Mouse (Mus musculus) naive thymus-derived CD4-positive, alpha-beta T cell, adult 2 months (primary cell): ENCODE measurements around the gene Clec11a.
A peak's percentile ranks its signal among the peaks of the same experiment; 100 is the strongest.
"Not testable (repeated sequence)": the region's sequence is repeated elsewhere in the genome, so short reads cannot be mapped to it uniquely, and the experiment has no call there.

ENCODE experiments used
- DNase-seq: peaks from one replicate; pipeline ENCODE4 v3.0.0-alpha.2; 2011; ENCODE audit warnings: low read depth

Clec11a gene

GRCm38 (mm10) chr7:44322290-44322689 lies 15.6 kb upstream of the Clec11a start:
- DNase-seq = no peak

- no peak for DNase-seq
These were observed 14.2 kb upstream of the Clec11a start for GRCm38 (mm10) chr7:44320886-44321285.

- peak; percentile 41 for DNase-seq
These were observed 11.2 kb upstream of the Clec11a start for GRCm38 (mm10) chr7:44317913-44318312.

- DNase-seq = no peak
These were observed 5.8 kb upstream of the Clec11a start for GRCm38 (mm10) chr7:44312484-44312883.

GRCm38 (mm10) chr7:44311713-44312304 lies 5.1 kb upstream of the Clec11a start:
- no peak for DNase-seq

GRCm38 (mm10) chr7:44310878-44311712 lies 4.4 kb upstream of the Clec11a start:
- DNase-seq = peak; percentile 28

GRCm38 (mm10) chr7:44310285-44310877 lies 3.7 kb upstream of the Clec11a start:
- DNase-seq = peak; percentile 28

GRCm38 (mm10) chr7:44309475-44310284 lies 3.0 kb upstream of the Clec11a start, which contains the start of gene Shank1:
Shank1 (plus strand) TSS chr7:44310253.
- peak; percentile 13 for DNase-seq

GRCm38 (mm10) chr7:44307261-44308020 lies 739 bp upstream of the Clec11a start:
- peak; percentile 10 for DNase-seq

- no peak for DNase-seq
These were observed 1.0 kb downstream of the Clec11a start for GRCm38 (mm10) chr7:44305686-44306085.

GRCm38 (mm10) chr7:44304775-44305641 lies 1.7 kb downstream of the Clec11a start:
- peak; percentile 98 for DNase-seq

GRCm38 (mm10) chr7:44304463-44304774 lies 2.3 kb downstream of the Clec11a start:
- no peak for DNase-seq

GRCm38 (mm10) chr7:44303346-44304340 lies 3.1 kb downstream of the Clec11a start:
- DNase-seq = peak; percentile 10

GRCm38 (mm10) chr7:44297501-44297900 lies 9.2 kb downstream of the Clec11a start:
- not testable (repeated sequence) for DNase-seq

- no peak for DNase-seq
These were observed 15.3 kb downstream of the Clec11a start for GRCm38 (mm10) chr7:44291418-44291817.

- no peak for DNase-seq
These were observed 15.7 kb downstream of the Clec11a start for GRCm38 (mm10) chr7:44290986-44291385.

GRCm38 (mm10) chr7:44287760-44288159 lies 18.9 kb downstream of the Clec11a start:
- DNase-seq = no peak

- no peak for DNase-seq
These were observed 25.1 kb downstream of the Clec11a start for GRCm38 (mm10) chr7:44281586-44281985.

GRCm38 (mm10) chr7:44280959-44281358 lies 25.7 kb downstream of the Clec11a start:
- DNase-seq = no peak
